17 mouse cellular contexts compared by ENCODE assay signal in genomic region chr8:111081580-111082258, GRCm38 (mm10). TPM values are rescaled to one million over a fixed set of nuclear protein-coding genes. Genes with fewer than 3 reads are reported as not detected.
DNase-seq lines count a peak whose midpoint lies in the region; ATAC-seq and TF ChIP-seq lines count a peak whose summit lies in the region.
"Had no signal": no experiment of that assay in that cellular context is flagged by ENCODE, and none has a peak within 500 bp of the region (broad histone marks: within the 10 kb centered on the region; RNA-seq: fewer than 3 reads in every experiment).

No protein-coding gene starts in this region.

- H3K36me3 ChIP-seq in kidney, adult 2 months (ENCODE audit: control insufficient read depth, insufficient read depth, low read length): no peaks in the 10 kb centered on the region
- no peaks in the 10 kb centered on the region for H3K36me3 ChIP-seq in embryonic facial prominence, embryonic 14.5 days (ENCODE audit: control insufficient read depth, insufficient read depth, low read length)
- H3K36me3 ChIP-seq: neural tube, embryonic 12.5 days had no signal

- no peak overlapping the region for H3K4me2 ChIP-seq in embryonic facial prominence, embryonic 14.5 days (ENCODE audit: low read depth, low read length)
- H3K4me2 ChIP-seq: neural tube, embryonic 12.5 days had no signal

- no peaks in the 10 kb centered on the region for H3K9me3 ChIP-seq in embryonic facial prominence, embryonic 14.5 days (ENCODE audit: control insufficient read depth, low read length)
- H3K9me3 ChIP-seq: neural tube, embryonic 12.5 days had no signal

- 38% methylated on average over 12 of the region's 12 CpGs for WGBS in kidney, adult 2 months
- WGBS in embryonic facial prominence, embryonic 14.5 days: 46% methylated on average over 11 of the region's 12 CpGs

- H3K27me3 ChIP-seq in kidney, adult 2 months (replicated peaks; ENCODE audit: control insufficient read depth, insufficient read depth, low read length): no peaks in the 10 kb centered on the region
- no peaks in the 10 kb centered on the region; the same call in 1 of the 2 replicates for H3K27me3 ChIP-seq in embryonic facial prominence, embryonic 14.5 days (replicated peaks; ENCODE audit: control insufficient read depth, insufficient read depth, low read length)
- H3K27me3 ChIP-seq: neural tube, embryonic 12.5 days had no signal

- H3K4me1 ChIP-seq in kidney, adult 2 months (ENCODE audit: control insufficient read depth, insufficient read depth, low read length): peaks cover 9% of the 10 kb centered on the region; the same call in 1 of the 2 replicates
- H3K4me1 ChIP-seq in embryonic facial prominence, embryonic 14.5 days (ENCODE audit: control insufficient read depth, insufficient read depth, low read length): no peaks in the 10 kb centered on the region

- no peak overlapping the region for H3K9ac ChIP-seq in embryonic facial prominence, embryonic 14.5 days (ENCODE audit: low read depth, low read length)
- H3K9ac ChIP-seq: neural tube, embryonic 12.5 days had no signal

- DNase-seq in frontal cortex, postnatal 10 days (ENCODE audit: low spot score in 2 of 2): no peak
- DNase-seq in kidney, postnatal 10 days: peak; percentile 66
- no peak for DNase-seq in kidney, adult 2 months
- DNase-seq in Muller cell, postnatal 12 days (ENCODE audit: inconsistent ontology term): peak; percentile 56
- DNase-seq in embryonic facial prominence, embryonic 14.5 days (ENCODE audit: low spot score): peak; percentile 18
- no peak for DNase-seq in layer of hippocampus, postnatal 36 days
- DNase-seq: cerebellum, adult 2 months; gastrocnemius, postnatal 25 days; lung, adult 2 months; right cerebral cortex, postnatal 14 days; thymus, postnatal 36 days had no signal

- no peak overlapping the region for H3K27ac ChIP-seq in kidney, adult 2 months (ENCODE audit: insufficient read depth, low read depth, low read length)
- no peak overlapping the region for H3K27ac ChIP-seq in embryonic facial prominence, embryonic 14.5 days (replicated peaks; ENCODE audit: low read depth, low read length)
- H3K27ac ChIP-seq: left cerebral cortex, adult 2 months; neural tube, embryonic 12.5 days had no signal

- TF ChIP-seq CTCF in kidney, adult 2 months (conservative IDR thresholded peaks at IDR 0.05; ENCODE audit: insufficient read depth, insufficient read length, low read depth, low read length): no peak

- peak; percentile 82 for ATAC-seq in frontal cortex, adult (ENCODE audit: low TSS enrichment)
- 0 out of 2 replicates have a peak, but pooled peaks have one; percentile 53 for ATAC-seq in embryonic facial prominence, embryonic 14.5 days (ENCODE audit: low read depth)
- ATAC-seq in inflammation-experienced regulatory T-cells, adult 6 months: no peak
- ATAC-seq: forebrain, embryonic 16.5 days had no signal

- TF ChIP-seq POLR2A in kidney, adult 2 months (IDR thresholded peaks at IDR 0.05; ENCODE audit: low read depth, low read length): no peak

- no peak overlapping the region for H3K4me3 ChIP-seq in kidney, adult 2 months (ENCODE audit: insufficient read depth, low read depth, low read length)
- no peak overlapping the region for H3K4me3 ChIP-seq in embryonic facial prominence, embryonic 14.5 days (ENCODE audit: low read depth, low read length)
- H3K4me3 ChIP-seq: left cerebral cortex, adult 2 months; neural tube, embryonic 12.5 days had no signal

RNA-seq across cellular contexts. Expression of gene Clec18a, which starts 10.5 kb away (rescaled TPM):
- 0.88 and 1.5 TPM in 2 replicates for polyA plus RNA-seq in kidney, adult 2 months (2012; rRNA removed)
- polyA plus RNA-seq in embryonic facial prominence, embryonic 14.5 days (2014; fragmentation: Nextera tagmentation; extraction: Ambion mirVana): 0.68 and 0.97 TPM in 2 replicates
- not detected for polyA plus RNA-seq in inflammation-experienced regulatory T-cells, adult 6 months (2017; shearing (Covaris generic))
- total RNA-seq in layer of hippocampus, postnatal 36 days (2021): 1 to 10 TPM; 1.1 to 1.2 TPM
- total RNA-seq: megakaryocyte, adult 5-6 weeks had no signal

RNA-seq across cellular contexts. Expression of gene Pdpr, which starts 12.7 kb away (rescaled TPM):
- polyA plus RNA-seq in kidney, adult 2 months (2012; rRNA removed): 21.5 and 26.1 TPM in 2 replicates
- 7.0 and 7.4 TPM in 2 replicates for polyA plus RNA-seq in embryonic facial prominence, embryonic 14.5 days (2014; fragmentation: Nextera tagmentation; extraction: Ambion mirVana)
- 1 to 10 TPM; 7.0 to 9.7 (median 8.7) TPM for polyA plus RNA-seq in inflammation-experienced regulatory T-cells, adult 6 months (2017; shearing (Covaris generic))
- 10 to 100 TPM; 25.9 to 26.1 TPM for total RNA-seq in layer of hippocampus, postnatal 36 days (2021)

RNA-seq across cellular contexts. Expression of gene Exosc6, which starts 25.6 kb away (rescaled TPM):
- 1.8 TPM in 1 of 2 replicates, not detected in the other for polyA plus RNA-seq in kidney, adult 2 months (2012; rRNA removed)
- 11.4 and 13.1 TPM in 2 replicates for polyA plus RNA-seq in embryonic facial prominence, embryonic 14.5 days (2014; fragmentation: Nextera tagmentation; extraction: Ambion mirVana)
- not detected for polyA plus RNA-seq in inflammation-experienced regulatory T-cells, adult 6 months (2017; shearing (Covaris generic))
- total RNA-seq in layer of hippocampus, postnatal 36 days (2021): not detected
- total RNA-seq: gastrocnemius, postnatal 25 days; left cerebral cortex, adult 2 months had no signal
- polyA plus RNA-seq: cerebellum, adult 2 months; forebrain, embryonic 16.5 days had no signal

RNA-seq across cellular contexts. Expression of gene Aars, which starts 48.8 kb away (rescaled TPM):
- polyA plus RNA-seq in kidney, adult 2 months (2012; rRNA removed): 35.9 and 36.3 TPM in 2 replicates
- 48.9 and 53.2 TPM in 2 replicates for polyA plus RNA-seq in embryonic facial prominence, embryonic 14.5 days (2014; fragmentation: Nextera tagmentation; extraction: Ambion mirVana)
- 10 to 100 TPM; 21.3 to 26.7 (median 25.5) TPM for polyA plus RNA-seq in inflammation-experienced regulatory T-cells, adult 6 months (2017; shearing (Covaris generic))
- total RNA-seq in layer of hippocampus, postnatal 36 days (2021): 10 to 100 TPM; 85.2 to 88.8 TPM

RNA-seq across cellular contexts. Expression of gene Ddx19b, which starts 50.2 kb away (rescaled TPM):
- 2.7 and 3.1 TPM in 2 replicates for polyA plus RNA-seq in kidney, adult 2 months (2012; rRNA removed)
- polyA plus RNA-seq in embryonic facial prominence, embryonic 14.5 days (2014; fragmentation: Nextera tagmentation; extraction: Ambion mirVana): 5.2 and 5.5 TPM in 2 replicates
- 1 to 10 TPM; 6.1 to 7.4 (median 7.4) TPM for polyA plus RNA-seq in inflammation-experienced regulatory T-cells, adult 6 months (2017; shearing (Covaris generic))
- 10 to 100 TPM; 19.9 TPM for total RNA-seq in layer of hippocampus, postnatal 36 days (2021)

Comparison
In these comparisons a context has a peak if more than half of its experiments do, and no peak if none do; other contexts are left out.
1. DNase-seq: peak in kidney, postnatal 10 days (single experiment), Muller cell, postnatal 12 days (single experiment) and embryonic facial prominence, embryonic 14.5 days (single experiment); none in frontal cortex, postnatal 10 days (0 of 2), kidney, adult 2 months (single experiment) and layer of hippocampus, postnatal 36 days (0 of 2).